Mouse (Mus musculus): ENCODE measurements around the gene Kat5.

Kat5 gene

DNA sequence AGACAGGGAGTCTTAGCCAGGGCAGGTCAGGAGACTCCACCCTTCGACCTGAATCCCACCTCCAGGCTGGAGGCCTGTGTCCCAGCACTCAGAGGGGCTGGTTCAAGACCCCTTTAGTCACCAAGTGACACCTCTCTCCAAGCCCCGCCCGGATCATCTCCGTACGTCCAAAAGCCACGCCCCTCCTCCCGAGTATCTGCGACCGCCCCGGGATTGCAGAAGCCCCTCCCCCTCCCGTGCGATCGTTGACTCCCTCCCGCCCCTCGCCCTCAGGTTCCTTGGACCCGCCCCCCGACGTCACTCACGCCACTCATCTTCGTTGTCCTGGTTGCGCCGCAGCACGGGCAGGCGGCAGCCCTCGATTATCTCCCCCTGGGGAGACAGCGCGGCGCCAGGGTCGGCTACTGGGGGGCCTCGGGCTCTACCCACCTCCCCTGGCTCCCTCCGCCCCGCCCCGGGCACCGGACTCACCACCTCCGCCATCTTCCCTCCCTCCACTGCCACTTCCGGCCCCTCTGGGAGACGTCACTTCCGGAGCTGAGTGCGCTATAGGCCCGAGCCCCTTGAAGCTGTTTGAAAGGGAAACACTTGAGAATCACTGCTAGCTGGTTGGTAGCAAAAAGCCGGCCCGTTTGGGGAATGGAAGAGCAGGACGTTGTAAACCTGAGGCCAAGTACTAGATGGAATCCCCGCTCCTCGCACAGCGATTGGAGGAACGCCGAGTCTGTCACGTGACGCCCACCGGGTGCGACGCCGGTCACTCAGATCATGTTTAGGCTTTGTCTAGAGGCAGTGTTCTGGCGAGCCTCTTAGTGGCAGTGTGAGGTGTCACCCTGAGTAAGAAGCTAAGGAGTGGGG, at the start of gene Kat5:
Kat5 (minus strand) TSS at position 691 of the 858 bp plus-strand sequence.
- peak; percentile 91 for ATAC-seq (ENCODE audit: insufficient number of reproducible peaks, low FRiP score, low TSS enrichment)

- ATAC-seq (ENCODE audit: insufficient number of reproducible peaks, low FRiP score, low TSS enrichment): no peak
Observed at GRCm38 (mm10) chr19:5654720-5655298, 44.8 kb upstream of the Kat5 start.

DNA sequence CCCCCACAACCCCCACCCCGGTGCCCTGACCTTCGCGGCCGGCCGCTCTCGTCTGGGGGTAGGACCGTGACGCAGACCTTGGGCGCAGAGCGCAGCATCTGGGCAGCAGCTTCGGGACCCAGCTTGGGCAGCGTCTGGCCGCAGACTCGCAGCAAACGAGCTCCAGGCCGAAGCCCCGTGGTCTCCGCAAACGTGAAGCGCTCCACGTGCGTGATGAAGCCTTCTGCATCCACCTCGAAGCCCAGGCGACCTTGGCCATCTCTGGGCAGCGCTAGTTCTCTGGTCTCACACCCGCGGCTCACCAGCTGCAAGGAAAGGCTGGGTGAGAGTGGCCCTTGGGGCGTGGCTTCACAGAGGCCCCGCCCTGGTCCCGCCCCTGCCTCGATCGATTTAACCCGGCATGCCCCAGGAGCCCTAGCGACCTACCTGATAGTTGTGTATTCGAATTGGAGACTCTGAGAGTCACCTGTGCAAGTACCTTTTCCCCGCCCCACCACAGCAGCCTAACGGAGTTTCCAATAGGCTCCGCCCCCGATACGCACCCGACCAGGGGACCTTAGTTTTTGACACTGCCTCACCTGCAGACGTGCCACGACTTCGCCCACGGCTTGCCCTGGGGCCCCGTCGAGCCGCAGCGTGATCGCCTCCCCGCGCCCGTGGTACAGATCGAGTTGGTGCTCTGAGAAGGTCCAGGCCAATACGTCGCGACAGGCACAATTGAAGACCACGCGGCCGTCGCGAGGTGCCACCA, 44.1 kb upstream of the Kat5 start:
- no peak for ATAC-seq (ENCODE audit: insufficient number of reproducible peaks, low FRiP score, low TSS enrichment)

DNA sequence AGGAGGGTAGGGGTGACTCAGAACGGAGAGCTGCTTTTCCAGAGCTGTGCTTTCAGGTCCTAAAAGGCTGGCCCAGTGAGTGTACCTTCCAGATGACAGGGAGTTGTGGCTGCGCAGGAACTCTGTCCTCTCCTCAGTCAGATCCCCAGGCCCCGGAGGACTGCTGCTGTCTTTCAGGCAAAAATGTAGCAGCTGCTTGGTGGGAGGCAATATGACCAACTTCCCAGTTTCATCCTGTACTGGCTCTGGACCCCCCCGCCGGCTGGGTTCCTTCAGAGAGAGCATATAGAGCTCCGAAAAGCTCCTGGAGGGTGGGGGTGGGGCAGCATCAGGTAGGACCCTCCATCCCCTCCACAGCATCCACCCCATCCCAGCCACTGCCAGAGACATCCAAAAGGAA, 42.5 kb upstream of the Kat5 start:
- ATAC-seq (ENCODE audit: insufficient number of reproducible peaks, low FRiP score, low TSS enrichment): no peak

DNA sequence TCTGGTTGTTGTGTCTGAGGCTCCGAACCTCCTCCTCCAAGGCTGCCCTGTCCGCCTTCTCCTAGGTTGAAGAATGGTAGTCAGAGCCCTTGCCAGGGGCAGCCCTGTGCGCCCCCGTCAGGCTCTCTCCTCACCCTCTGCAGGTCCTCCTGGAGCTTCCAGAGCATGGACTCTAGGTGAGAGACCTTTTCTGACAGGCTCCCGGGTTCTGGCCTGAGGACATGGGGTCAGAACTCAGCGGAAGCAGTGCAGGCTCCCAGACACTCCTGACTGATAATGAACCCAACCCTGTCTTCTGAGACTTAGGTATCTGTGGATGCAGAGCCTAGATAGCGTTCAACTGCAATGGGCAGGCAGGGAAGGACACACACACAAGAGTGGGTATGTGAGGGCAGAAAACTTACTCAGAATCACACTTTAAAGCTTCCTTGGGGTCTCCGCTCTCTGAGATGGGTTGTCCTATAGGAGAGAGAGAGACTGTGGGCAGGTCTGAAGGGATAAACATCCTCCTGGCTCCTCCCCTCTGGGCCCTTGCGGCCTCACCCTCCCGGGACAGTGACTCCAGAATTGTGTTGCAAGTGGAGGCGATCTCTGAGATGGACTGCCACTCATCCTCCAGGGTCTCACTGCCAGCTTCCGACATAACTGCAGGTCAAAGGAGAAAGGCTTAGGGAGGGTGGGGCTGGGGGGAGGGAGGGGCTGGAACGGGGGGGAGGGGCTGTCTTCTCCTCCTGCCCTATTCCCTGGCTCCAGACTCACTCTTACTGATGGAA, 41.7 kb upstream of the Kat5 start:
- ATAC-seq (ENCODE audit: insufficient number of reproducible peaks, low FRiP score, low TSS enrichment): no peak

DNA sequence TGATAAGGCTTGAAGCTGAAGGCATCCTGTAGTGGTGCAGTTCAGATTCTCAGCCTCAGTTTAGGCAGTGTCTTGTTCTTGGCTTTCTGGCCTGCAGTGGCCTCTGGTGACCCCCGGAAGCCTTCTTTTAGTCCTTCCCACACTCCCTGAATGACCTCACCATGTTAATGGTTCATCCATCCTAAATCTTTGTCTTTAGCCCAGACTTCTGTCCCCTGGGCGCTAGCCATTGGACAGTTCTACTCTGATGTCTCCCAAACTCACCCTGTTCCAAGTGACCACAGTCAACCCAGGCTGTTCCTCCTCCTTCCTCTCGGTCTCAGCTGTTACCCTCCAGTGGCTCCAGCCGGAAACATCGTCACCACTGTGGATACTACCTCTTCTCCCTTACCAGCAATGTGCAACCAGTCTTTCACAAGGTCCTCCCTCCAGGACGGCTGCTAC, 39.3 kb upstream of the Kat5 start:
- ATAC-seq (ENCODE audit: insufficient number of reproducible peaks, low FRiP score, low TSS enrichment): no peak

DNA sequence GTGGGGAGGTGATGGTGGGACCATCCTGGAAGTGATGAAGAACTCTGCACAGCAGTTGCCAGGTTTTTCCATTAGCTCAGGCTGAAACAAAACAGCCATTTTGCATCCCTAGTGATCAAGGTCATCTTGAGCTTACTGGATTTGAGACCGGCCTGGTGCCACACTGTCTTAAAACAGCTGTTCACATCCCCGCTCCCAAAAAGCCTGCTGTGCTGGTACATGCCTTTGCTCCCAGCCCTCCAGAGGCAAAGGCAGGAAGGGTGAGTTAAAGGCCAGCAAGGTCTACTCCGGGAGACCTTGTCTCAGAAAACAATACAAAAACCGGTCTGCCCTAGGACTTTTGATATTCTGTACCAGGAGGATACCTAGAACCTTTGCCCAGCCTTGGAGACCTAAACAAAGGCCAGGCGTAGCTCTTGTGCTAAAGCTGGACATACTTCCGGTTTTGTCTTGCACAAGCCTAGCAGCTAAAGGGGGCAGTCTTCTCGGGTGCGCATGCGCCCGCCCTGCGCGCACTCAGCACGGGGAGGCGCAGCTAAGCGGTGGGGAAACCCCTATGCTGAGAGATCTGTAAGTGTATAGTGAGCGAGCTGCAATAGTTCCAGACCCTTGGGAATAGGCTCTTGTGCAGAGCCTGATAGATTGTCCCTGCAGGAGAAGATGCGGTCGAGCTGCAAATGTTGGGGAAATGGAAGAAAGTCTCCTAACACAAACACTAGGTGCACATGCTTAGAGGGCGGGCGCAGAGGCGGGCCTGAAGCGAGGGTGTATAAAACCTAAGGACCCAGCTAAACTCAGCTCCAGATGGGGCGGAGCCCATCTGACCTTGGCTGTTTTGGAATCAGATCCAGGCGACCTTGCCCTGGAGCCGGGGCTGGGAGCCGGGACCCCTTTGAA, 38.6 kb upstream of the Kat5 start:
- peak; percentile 70; the same call in 1 of the 2 replicates for ATAC-seq (ENCODE audit: insufficient number of reproducible peaks, low FRiP score, low TSS enrichment)

- ATAC-seq (ENCODE audit: insufficient number of reproducible peaks, low FRiP score, low TSS enrichment): no peak
Observed at GRCm38 (mm10) chr19:5647791-5648190, 37.8 kb upstream of the Kat5 start.

GRCm38 (mm10) chr19:5646731-5647330, 36.8 kb upstream of the Kat5 start:
- no peak for ATAC-seq (ENCODE audit: insufficient number of reproducible peaks, low FRiP score, low TSS enrichment)

DNA sequence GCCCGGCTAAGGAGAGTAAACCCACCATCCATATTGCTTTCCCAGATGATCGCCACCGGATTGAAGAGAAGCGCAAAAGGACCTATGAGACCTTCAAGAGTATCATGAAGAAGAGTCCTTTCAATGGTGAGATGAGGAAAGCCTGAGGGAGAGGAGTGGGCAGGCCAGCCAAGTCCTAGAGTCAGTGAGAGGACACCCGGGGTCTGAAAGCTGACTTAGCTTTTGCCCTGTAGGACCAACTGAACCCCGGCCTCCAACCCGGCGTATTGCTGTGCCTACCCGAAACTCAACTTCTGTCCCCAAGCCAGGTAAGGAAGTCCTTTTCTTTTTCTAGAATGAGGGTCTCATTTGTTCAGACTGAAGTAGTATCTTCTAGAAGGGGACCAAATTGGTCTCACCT, 35.2 kb upstream of the Kat5 start:
- ATAC-seq (ENCODE audit: insufficient number of reproducible peaks, low FRiP score, low TSS enrichment): no peak

- no peak for ATAC-seq (ENCODE audit: insufficient number of reproducible peaks, low FRiP score, low TSS enrichment)
Observed at GRCm38 (mm10) chr19:5641641-5642040, 31.6 kb upstream of the Kat5 start.

DNA sequence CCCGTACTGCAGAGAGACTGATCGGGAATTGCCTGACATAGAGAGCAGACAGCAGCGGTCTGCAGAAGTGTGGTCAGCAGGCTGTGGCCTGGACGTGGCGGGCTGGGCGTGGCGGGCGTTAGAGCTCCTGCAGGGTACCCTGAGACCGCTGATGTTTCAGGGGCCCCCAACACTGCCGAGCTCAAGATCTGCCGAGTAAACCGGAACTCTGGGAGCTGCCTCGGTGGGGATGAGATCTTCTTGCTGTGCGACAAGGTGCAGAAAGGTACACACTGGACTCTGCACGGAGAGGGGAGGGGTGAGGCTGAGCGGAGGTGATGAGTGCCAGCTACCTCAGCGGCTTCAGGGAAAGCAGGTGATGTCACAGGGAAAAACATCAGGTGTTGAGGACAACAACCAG, 31.0 kb upstream of the Kat5 start:
- no peak for ATAC-seq (ENCODE audit: insufficient number of reproducible peaks, low FRiP score, low TSS enrichment)

GRCm38 (mm10) chr19:5640339-5640738, 30.3 kb upstream of the Kat5 start:
- no peak for ATAC-seq (ENCODE audit: insufficient number of reproducible peaks, low FRiP score, low TSS enrichment)

GRCm38 (mm10) chr19:5638416-5639005, 28.5 kb upstream of the Kat5 start:
- no peak for ATAC-seq (ENCODE audit: insufficient number of reproducible peaks, low FRiP score, low TSS enrichment)

- peak; percentile 79; the same call in 1 of the 2 replicates for ATAC-seq (ENCODE audit: insufficient number of reproducible peaks, low FRiP score, low TSS enrichment)
Observed at GRCm38 (mm10) chr19:5637069-5638047, 27.3 kb upstream of the Kat5 start, which contains the start of gene Rela. Gene Rela, plus strand, starts transcription at chr19:5637483.

DNA sequence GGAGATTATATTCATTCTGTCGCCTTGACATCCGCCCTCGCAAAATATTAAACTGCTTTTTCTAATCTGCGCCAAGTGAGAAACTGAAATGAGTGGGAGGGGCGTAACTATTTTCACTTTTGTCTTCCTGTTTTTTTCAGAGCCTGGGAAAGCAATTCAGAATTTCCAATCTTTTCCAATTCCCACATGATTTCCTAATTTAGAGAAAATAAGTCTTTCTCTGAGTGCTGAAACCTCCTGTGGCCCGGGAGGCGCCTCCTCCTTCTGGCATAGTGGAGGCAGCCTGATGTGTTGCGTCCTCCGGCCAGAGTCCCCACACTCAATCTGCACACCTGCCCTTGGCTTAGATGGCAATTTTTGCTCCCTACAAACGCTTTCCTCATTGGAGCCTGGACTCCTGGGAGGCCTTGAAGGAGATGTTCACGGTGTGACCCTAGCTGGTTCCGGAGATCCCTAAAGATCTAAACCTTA, 26.6 kb upstream of the Kat5 start:
- no peak for ATAC-seq (ENCODE audit: insufficient number of reproducible peaks, low FRiP score, low TSS enrichment)

DNA sequence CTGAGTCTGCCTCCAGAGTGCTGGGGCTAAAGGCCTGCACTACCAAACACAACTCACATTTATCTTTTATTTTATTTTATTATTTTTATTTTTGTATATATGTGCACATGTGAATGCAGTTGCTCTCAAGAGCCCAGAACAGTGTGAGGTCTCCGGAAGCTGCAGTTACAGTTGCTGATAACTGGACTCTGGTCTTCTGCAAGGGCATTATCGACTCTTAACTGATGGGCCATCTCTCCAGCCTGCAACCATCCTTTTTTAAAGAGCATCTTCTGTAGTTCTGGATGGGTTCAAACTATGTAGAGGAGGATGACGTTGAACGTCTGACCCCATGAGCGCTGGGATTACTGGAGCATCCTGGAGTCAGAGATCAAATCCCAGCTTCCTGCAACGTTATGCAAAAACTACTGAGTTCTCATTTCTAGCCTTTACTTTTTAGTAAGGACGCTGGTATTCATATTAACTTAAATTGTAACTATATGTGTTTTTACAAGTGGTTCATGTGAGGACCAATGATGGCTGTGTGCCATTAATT, 26.1 kb upstream of the Kat5 start:
- no peak for ATAC-seq (ENCODE audit: insufficient number of reproducible peaks, low FRiP score, low TSS enrichment)
